Mouse (Mus musculus) liver, embryonic 11.5 days (tissue): ENCODE results near the gene Olfr457. TPM values are rescaled to one million over a fixed set of nuclear protein-coding genes. Genes with fewer than 3 reads are reported as not detected.

Experiments used
- ATAC-seq: fragments of 200-750 bp; cut with Nextera tagmentation; replicated peaks from 2 replicates; pipeline ENCODE4 v1.8.0; 2017; ENCODE audit warnings: moderate number of reproducible peaks, mild to moderate bottlenecking, moderate TSS enrichment, moderate library complexity; ENCODE audit not compliant: low FRiP score
- DNase-seq: peaks from one replicate; pipeline ENCODE4 v3.0.0-alpha.2; 2017; ENCODE audit warnings: low spot score
- H3K27ac ChIP-seq: fragments of 300-500 bp; sonication (generic); 2 replicates; pipeline ENCODE4 v1.5.1; 2014; ENCODE audit warnings: mild to moderate bottlenecking, low read depth, low read length, control low read depth
- H3K27me3 ChIP-seq: fragments of 300-500 bp; sonication (generic); replicated peaks from 2 replicates; pipeline ENCODE4 v1.6.1; 2014; ENCODE audit warnings: low read length, mixed read lengths; ENCODE audit not compliant: control insufficient read depth, insufficient read depth
- H3K36me3 ChIP-seq: fragments of 300-500 bp; sonication (generic); 2 replicates; pipeline ENCODE4 v1.6.1; 2014; ENCODE audit warnings: mild to moderate bottlenecking, low read length, moderate library complexity, mixed read lengths; ENCODE audit not compliant: control insufficient read depth, insufficient read depth
- H3K4me1 ChIP-seq: fragments of 300-500 bp; sonication (generic); replicated peaks from 2 replicates; pipeline ENCODE4 v1.6.1; 2014; ENCODE audit warnings: low read length, mixed read lengths; ENCODE audit not compliant: control insufficient read depth, insufficient read depth
- H3K4me2 ChIP-seq: fragments of 300-500 bp; sonication (generic); 2 replicates; pipeline ENCODE4 v1.6.1; 2014; ENCODE audit warnings: mild to moderate bottlenecking, control low read depth, moderate library complexity
- H3K4me3 ChIP-seq: fragments of 300-500 bp; sonication (generic); 2 replicates; pipeline ENCODE4 v1.5.1; 2014; ENCODE audit warnings: low read depth, low read length, control low read depth
- H3K9ac ChIP-seq: fragments of 300-500 bp; sonication (generic); 2 replicates; pipeline ENCODE4 v1.6.1; 2014; ENCODE audit warnings: low read depth, low read length, control low read depth
- H3K9me3 ChIP-seq: fragments of 300-500 bp; sonication (generic); 2 replicates; pipeline ENCODE4 v1.6.1; 2016; ENCODE audit warnings: low read length, inconsistent platforms, mixed read lengths; ENCODE audit not compliant: control insufficient read depth
- WGBS: fragments of 180-500 bp; shearing (Covaris S2); extraction: QIAGEN DNeasy Blood & Tissue Kit; methylation state at CpG from one replicate; pipeline ENCODE4 v1.1.7; 2014; 5-methylcytosine and 5-hydroxymethylcytosine counted together
- polyA plus RNA-seq: library from polyadenylated mRNA; unstranded; fragments of >200 nt; fragmentation: Nextera tagmentation; extraction: Ambion mirVana; gene quantifications from 2 replicates; pipeline ENCODE4 v1.2.1, GENCODE M21; 2014

Olfr457 gene
- polyA plus RNA-seq, 1 experiment from 2014 or later, result not detected

DNA sequence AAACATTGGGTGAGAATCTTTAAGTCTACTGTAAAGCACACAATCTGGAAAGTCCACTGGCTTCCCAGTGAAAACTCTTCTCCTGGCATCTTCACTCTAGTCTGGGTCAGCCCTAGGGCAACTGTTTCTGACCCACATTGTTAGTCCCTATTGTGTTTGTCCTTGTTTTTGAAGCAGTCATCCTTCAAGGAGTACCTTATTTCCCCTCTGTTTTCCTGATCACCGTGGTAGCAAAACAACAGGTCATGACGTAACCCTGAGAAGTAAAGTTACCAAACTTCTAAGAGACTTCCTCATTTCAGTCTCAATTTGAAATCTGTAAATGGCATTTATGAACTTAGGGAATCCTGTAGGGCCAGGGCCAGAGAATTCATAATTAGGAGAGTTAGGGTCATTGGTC lies 54.7 kb downstream of the Olfr457 start:
- Histone ChIP-seq H3K4me3 (no peak overlapping the region), H3K4me1 (no peaks in the 10 kb centered on the region), H3K9ac (no peak overlapping the region), H3K27ac (no peak overlapping the region), H3K4me2 (no peak overlapping the region), H3K36me3 (no peaks in the 10 kb centered on the region), H3K27me3 (no peaks in the 10 kb centered on the region), H3K9me3 (no peaks in the 10 kb centered on the region)
- DNase-seq, result no peak
- no peak for ATAC-seq
- WGBS, result 59% methylated on average over 2 of the region's 2 CpGs

DNA sequence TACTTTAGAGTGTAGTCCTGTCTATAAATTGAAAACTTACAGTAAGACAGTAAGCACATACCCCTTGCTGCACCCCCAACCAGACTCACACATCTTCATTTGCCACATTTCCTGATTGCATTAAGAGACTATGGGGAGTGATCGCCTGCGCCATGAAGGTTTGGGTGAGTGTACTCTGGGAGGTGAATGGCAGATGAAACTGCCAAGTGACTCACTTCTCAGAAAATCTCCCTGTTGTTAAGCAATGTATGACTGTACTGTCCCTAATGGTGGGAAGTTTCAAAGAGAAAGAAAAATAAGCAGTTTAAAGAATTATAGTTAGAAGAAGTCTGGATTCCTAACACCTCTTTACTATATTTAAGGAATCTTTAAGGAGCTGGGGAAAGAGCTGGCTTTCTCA lies 56.7 kb downstream of the Olfr457 start:
- no peak overlapping the region for H3K9ac ChIP-seq
- no peak for ATAC-seq
- H3K27ac ChIP-seq, result no peak overlapping the region
- WGBS, result 86% methylated on average over 2 of the region's 2 CpGs
- H3K9me3 ChIP-seq, result no peaks in the 10 kb centered on the region
- no peak overlapping the region for H3K4me3 ChIP-seq
- no peaks in the 10 kb centered on the region for H3K36me3 ChIP-seq
- H3K4me1 ChIP-seq, result no peaks in the 10 kb centered on the region
- no peaks in the 10 kb centered on the region for H3K27me3 ChIP-seq
- no peak overlapping the region for H3K4me2 ChIP-seq
- DNase-seq, result no peak

Other genes starting within 250 kb of the Olfr457 start
- gene Gstk1, start 230.4 kb downstream of the Olfr457 start, polyA plus RNA-seq, result 10.4 and 13.0 TPM in 2 replicates
- 0.38 TPM in 1 of 2 replicates, not detected in the other for gene Tmem139, start 214.4 kb downstream of the Olfr457 start, polyA plus RNA-seq
- 44.5 and 46.1 TPM in 2 replicates for gene Casp2, start 211.3 kb downstream of the Olfr457 start, polyA plus RNA-seq
- 0.23 and 0.29 TPM in 2 replicates for gene Clcn1, start 189.7 kb downstream of the Olfr457 start, polyA plus RNA-seq
- 0.04 and 0.08 TPM in 2 replicates for gene Fam131b, start 151.7 kb downstream of the Olfr457 start, polyA plus RNA-seq
- gene Zyx, start 126.7 kb downstream of the Olfr457 start, polyA plus RNA-seq, result 113 TPM in 2 replicates
- 1.1 and 1.4 TPM in 2 replicates for gene Epha1, start 103.1 kb downstream of the Olfr457 start, polyA plus RNA-seq
- not detected in 2 replicates for gene Tas2r143, start 76.1 kb downstream of the Olfr457 start, polyA plus RNA-seq
- gene Tas2r135, start 70.9 kb downstream of the Olfr457 start, polyA plus RNA-seq, result not detected in 2 replicates
- not detected in 2 replicates for gene Tas2r126, start 41.8 kb downstream of the Olfr457 start, polyA plus RNA-seq
- gene Olfr458, start 11.1 kb downstream of the Olfr457 start, polyA plus RNA-seq, result not detected in 2 replicates
- not detected in 2 replicates for gene Olfr456, start 10.9 kb upstream of the Olfr457 start, polyA plus RNA-seq
- gene Olfr455, start 71.3 kb upstream of the Olfr457 start, polyA plus RNA-seq, result not detected in 2 replicates
- not detected in 2 replicates for gene Tcaf3, start 121.4 kb upstream of the Olfr457 start, polyA plus RNA-seq
- gene Tcaf2, start 168.9 kb upstream of the Olfr457 start, polyA plus RNA-seq, result 0.29 and 0.55 TPM in 2 replicates
- 23.3 and 26.2 TPM in 2 replicates for gene Tcaf1, start 233.8 kb upstream of the Olfr457 start, polyA plus RNA-seq